Mouse (Mus musculus) heart, adult 2 months (tissue): ENCODE measurements at regions not wholly inside any gene's neighbourhood (a gene's known extent, or its start where the extent isn't known, plus 50 kb on each side); places are given as distances from the start of the nearest gene placed in this dataset.

ENCODE experiments used
- DNase-seq, 2 experiments: peaks; one replicate each; pipeline ENCODE4 v3.0.0; 2021
- H3K27ac ChIP-seq: fragments of 200-600 bp; 2 replicates; pipeline ENCODE4 v1.8.1; 2022
- H3K27me3 ChIP-seq: fragments of 200-500 bp; 2 replicates; pipeline ENCODE4 v1.6.1; 2012; ENCODE audit warnings: mild to moderate bottlenecking, low read length, inconsistent platforms, mixed read lengths; ENCODE audit not compliant: control insufficient read depth, insufficient read depth
- H3K36me3 ChIP-seq: fragments of 200-500 bp; 2 replicates; pipeline ENCODE4 v1.6.1; 2012; ENCODE audit warnings: low read length, inconsistent platforms; ENCODE audit not compliant: control insufficient read depth, insufficient read depth
- H3K4me1 ChIP-seq: fragments of 200-500 bp; 2 replicates; pipeline ENCODE4 v1.6.1; 2011; ENCODE audit warnings: low read length; ENCODE audit not compliant: control insufficient read depth, insufficient read depth
- H3K4me3 ChIP-seq: fragments of 200-600 bp; 2 replicates; pipeline ENCODE4 v1.8.1; 2022
- H3K79me2 ChIP-seq: fragments of 200-500 bp; replicated peaks from 2 replicates; pipeline ENCODE4 v1.6.1; 2012; ENCODE audit warnings: mild to moderate bottlenecking, inconsistent platforms, low read length, moderate library complexity, mixed read lengths; ENCODE audit not compliant: control insufficient read depth, insufficient read depth
- H3K9ac ChIP-seq: fragments of 200-500 bp; 2 replicates; pipeline ENCODE4 v1.6.1; 2012; ENCODE audit warnings: low read depth, mild to moderate bottlenecking, control low read depth, inconsistent platforms, low read length, mixed read lengths
- CTCF ChIP-seq: fragments of 200-600 bp; IDR thresholded peaks from 2 replicates; pipeline ENCODE4 v1.8.1; 2022; ENCODE audit warnings: antibody characterized with exemption, mild to moderate bottlenecking, moderate library complexity
- EP300 ChIP-seq: fragments of 200-500 bp; IDR thresholded peaks from 2 replicates; pipeline ENCODE4 v1.6.1; 2011; ENCODE audit warnings: low read depth, low read length, control low read depth; ENCODE audit not compliant: insufficient read depth
- POLR2A ChIP-seq: fragments of 200-500 bp; IDR thresholded peaks from 2 replicates; pipeline ENCODE4 v1.6.1; 2011; ENCODE audit warnings: mild to moderate bottlenecking, low read depth, low read length, control low read depth; ENCODE audit not compliant: insufficient read depth
- WGBS: fragments of 180-500 bp; shearing (Covaris S2); methylation state at CpG from one replicate; pipeline ENCODE4 v1.1.7; 2018; 5-methylcytosine and 5-hydroxymethylcytosine counted together
- intact Hi-C: fragments of 180-260 bp; cut with DNase I; formaldehyde crosslinking; loops from one replicate; pipeline ENCODE4 v1.15.1; 2025

DNA sequence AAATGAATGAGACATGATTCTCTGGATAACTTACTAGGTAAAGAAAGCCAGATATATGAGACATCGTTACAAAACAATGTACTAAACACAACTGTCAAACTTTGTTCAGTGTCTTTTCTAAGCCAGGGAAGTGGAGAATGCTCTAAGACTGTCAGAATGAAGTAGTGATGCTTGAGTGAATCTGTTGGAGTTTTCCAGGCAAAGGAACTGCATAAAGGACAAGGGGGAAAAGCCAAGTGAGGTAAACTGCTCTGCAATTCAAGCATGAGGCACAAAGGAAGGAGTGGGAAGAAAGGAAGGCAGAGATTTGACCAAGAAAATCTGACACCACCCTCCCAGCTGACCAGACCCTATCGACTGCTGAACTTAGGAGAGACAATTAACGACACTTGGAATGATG is 500.3 kb upstream of the Rps6ka3 start:
- no peaks in the 10 kb centered on the region for H3K27me3 ChIP-seq
- H3K27ac ChIP-seq, result no peak overlapping the region
- no peak overlapping the region for H3K9ac ChIP-seq
- intact Hi-C loops, result no loop called here
- DNase-seq, result no peak
- no peak for TF ChIP-seq CTCF
- TF ChIP-seq EP300, result no peak
- TF ChIP-seq POLR2A, result no peak
- no peaks in the 10 kb centered on the region for H3K4me1 ChIP-seq
- no peaks in the 10 kb centered on the region for H3K79me2 ChIP-seq
- no peak overlapping the region for H3K4me3 ChIP-seq
- WGBS, result 71% methylated on average over 3 of the region's 3 CpGs
- H3K36me3 ChIP-seq, result no peaks in the 10 kb centered on the region

DNA sequence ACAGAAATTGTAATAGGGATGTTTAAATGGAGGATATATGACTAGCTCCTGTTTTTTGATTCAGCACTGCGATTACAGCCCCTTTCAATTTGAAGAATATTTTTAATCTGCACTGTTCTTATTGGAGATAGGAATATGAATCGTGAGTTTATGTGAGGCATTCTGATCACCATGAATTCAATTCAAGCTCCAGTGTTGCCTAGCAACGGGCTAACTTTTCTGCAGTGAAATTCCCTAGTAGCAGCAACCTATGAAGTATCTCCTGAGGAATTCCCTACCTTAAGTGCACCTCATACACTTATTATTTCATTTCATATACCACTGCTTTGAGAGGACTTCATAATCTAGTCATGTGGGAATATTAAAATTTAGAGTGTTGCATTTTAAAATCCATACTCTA is 465.4 kb upstream of the Rps6ka3 start:
- TF ChIP-seq CTCF (no peak), POLR2A (no peak), EP300 (no peak)
- H3K27me3 ChIP-seq, result no peaks in the 10 kb centered on the region
- no peaks in the 10 kb centered on the region for H3K79me2 ChIP-seq
- no peak overlapping the region for H3K27ac ChIP-seq
- no peak for DNase-seq
- H3K9ac ChIP-seq, result no peak overlapping the region
- intact Hi-C loops, result no loop called here
- WGBS, result 69% methylated on average over 3 of the region's 3 CpGs
- H3K4me3 ChIP-seq, result no peak overlapping the region
- H3K36me3 ChIP-seq, result no peaks in the 10 kb centered on the region
- H3K4me1 ChIP-seq, result no peaks in the 10 kb centered on the region

DNA sequence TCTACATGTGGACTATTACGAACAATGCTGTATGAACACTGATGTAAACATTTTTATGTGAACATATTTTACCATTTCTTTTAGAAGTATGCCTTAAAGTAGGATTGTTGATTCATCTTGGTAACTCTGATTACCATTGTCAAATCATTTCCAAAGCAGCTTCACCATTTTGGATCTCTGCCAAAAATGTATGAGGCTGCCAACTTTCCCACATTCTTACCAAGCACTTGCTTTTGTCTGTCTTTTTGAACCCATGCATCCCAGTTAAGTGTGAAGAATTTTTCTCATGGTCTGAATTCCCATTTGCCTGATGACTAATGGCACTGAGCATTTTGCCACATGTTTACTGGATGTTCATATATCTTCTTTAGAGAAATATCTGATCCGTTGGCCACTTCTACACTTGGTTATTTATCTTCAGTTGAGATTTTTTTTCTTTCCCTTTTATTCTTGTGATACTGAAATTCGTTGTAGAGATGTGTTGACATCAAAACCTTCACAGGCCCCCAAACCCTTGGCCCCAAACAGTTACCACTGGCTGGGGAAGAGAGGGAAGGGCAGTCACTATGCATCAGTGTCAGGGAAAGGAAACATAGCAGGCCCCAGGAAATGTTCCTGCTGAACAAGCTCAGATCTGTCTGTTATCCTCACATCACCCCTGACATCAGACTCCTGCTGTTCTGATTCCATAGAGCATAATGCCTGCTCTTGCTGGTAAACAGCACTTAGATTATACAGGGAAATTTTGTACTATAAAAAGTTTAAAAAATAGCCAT is 464.2 kb upstream of the Rps6ka3 start:
- intact Hi-C loops, result no loop called here
- WGBS, result 47% methylated on average over 3 of the region's 3 CpGs
- no peaks in the 10 kb centered on the region for H3K36me3 ChIP-seq

More for the DNA sequence above, 464.2 kb upstream of the Rps6ka3 start:
- H3K4me3 ChIP-seq, result no peak overlapping the region
- no peak for DNase-seq
- H3K79me2 ChIP-seq, result no peaks in the 10 kb centered on the region
- H3K27ac ChIP-seq, result no peak overlapping the region
- TF ChIP-seq EP300 (no peak), CTCF (no peak), POLR2A (no peak)
- no peak overlapping the region for H3K9ac ChIP-seq
- no peaks in the 10 kb centered on the region for H3K27me3 ChIP-seq
- no peaks in the 10 kb centered on the region for H3K4me1 ChIP-seq
